Mouse (Mus musculus) myocyte (in vitro differentiated cells): ENCODE measurements at regions not wholly inside any gene's neighbourhood (a gene's known extent, or its start where the extent isn't known, plus 50 kb on each side); places are given as distances from the start of the nearest gene placed in this dataset.

Source experiments
- MAX ChIP-seq: IDR thresholded peaks from one replicate; pipeline ENCODE4 v1.6.1; 2011; ENCODE audit warnings: low read depth, mild to moderate bottlenecking, control low read depth
- POLR2A ChIP-seq: IDR thresholded peaks from one replicate; pipeline ENCODE4 v1.6.1; 2011; ENCODE audit warnings: low read depth, mild to moderate bottlenecking, control low read depth, moderate library complexity; ENCODE audit not compliant: insufficient read length
- TCF12 ChIP-seq: IDR thresholded peaks from one replicate; pipeline ENCODE4 v1.6.1; 2011; ENCODE audit warnings: mild to moderate bottlenecking, control low read depth; ENCODE audit not compliant: poor library complexity, insufficient read depth, severe bottlenecking
- USF1 ChIP-seq: IDR thresholded peaks from one replicate; pipeline ENCODE4 v1.6.1; 2011; ENCODE audit warnings: low read depth, mild to moderate bottlenecking, control low read depth, moderate library complexity

DNA sequence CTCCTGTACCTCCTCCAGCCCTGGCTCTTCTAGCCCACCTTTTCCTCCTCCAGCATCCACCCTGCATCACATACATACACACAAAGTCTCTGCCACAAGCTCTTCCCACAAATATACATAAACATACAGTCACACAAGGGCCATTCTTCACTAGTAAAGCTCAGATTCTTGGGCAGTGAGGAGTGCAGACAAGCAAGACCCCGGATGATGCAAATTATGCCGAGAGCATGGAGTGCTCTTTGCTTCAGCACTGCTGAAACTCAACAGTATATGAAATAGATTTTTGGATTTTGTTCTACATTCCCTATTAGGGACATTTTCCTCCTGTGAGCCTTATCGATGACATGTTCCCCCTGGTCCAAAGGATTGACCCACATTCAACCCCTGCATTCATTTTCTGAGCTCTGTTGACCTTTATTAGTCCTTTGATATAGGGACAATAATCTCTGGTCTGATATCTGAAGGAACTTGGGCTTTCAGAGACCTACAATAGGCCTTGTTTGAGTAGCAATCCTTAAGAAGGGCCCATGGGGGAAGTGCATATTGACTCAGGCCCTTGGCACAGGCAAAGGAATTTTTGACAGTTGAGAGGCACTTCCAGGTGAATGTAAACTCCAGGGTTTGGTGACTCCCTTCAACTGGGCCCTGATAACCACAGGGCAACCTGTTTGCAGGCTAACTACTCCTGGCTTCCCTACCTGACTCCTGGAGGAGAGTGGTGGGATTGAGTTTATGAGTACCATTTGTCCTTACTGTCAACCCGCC, 64.4 kb downstream of the Zfp36l1 start:
- TF ChIP-seq POLR2A, result no peak
- no peak for TF ChIP-seq TCF12
- TF ChIP-seq MAX, result no peak
- no peak for TF ChIP-seq USF1
